Mouse (Mus musculus) heart, postnatal 0 days (tissue): ENCODE measurements around the gene Pth1r.

Experiments
- CTCF ChIP-seq: IDR thresholded peaks from 2 replicates; pipeline ENCODE4 v1.5.1; 2016; ENCODE audit warnings: antibody characterized with exemption, control low read depth, low read depth
- EP300 ChIP-seq: IDR thresholded peaks from 2 replicates; pipeline ENCODE4 v1.6.1; 2016; ENCODE audit warnings: antibody characterized with exemption, low read depth

DNA sequence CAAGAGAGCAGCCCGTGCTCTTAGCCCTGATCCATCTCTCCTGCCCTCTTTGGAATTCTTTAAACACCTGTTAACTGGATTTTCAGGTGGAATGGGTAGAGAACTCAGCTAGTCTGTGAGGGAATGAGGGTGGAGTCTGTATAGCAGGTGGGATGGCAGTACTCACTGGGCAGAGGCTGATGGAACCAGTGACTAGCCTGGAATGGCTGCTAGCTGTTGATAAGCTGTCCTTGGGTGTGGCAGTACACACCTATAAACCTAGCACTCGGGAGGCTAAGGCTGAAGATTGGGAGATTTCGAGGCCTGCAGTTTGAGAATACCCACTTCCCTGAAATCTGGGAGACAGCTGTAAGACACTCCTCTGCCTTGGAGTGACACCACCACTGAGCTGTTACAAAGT, 47.4 kb downstream of the Pth1r start:
- TF ChIP-seq CTCF (no peak), EP300 (no peak)
